Comparison of ENCODE assay signal across 15 mouse cellular contexts in genomic region chr5:53848294-53848942, GRCm38 (mm10). TPM values are rescaled to one million over a fixed set of nuclear protein-coding genes. Genes with fewer than 3 reads are reported as not detected.
DNase-seq lines count a peak whose midpoint lies in the region; ATAC-seq lines count a peak whose summit lies in the region.
"Had no signal": no experiment of that assay in that cellular context is flagged by ENCODE, and none has a peak within 500 bp of the region (broad histone marks: within the 10 kb centered on the region; RNA-seq: fewer than 3 reads in every experiment).

No protein-coding gene starts in this region.

- no peak overlapping the region for H3K4me3 ChIP-seq in forebrain, embryonic 12.5 days (replicated peaks)
- H3K4me3 ChIP-seq in forebrain, embryonic 10.5 days: no peak overlapping the region
- H3K4me3 ChIP-seq: embryonic facial prominence, embryonic 13.5 days; heart, embryonic 13.5 days; liver, embryonic 13.5 days had no signal

- peak; percentile 75 for ATAC-seq in forebrain, embryonic 12.5 days (ENCODE audit: low FRiP score)
- peak; percentile 58 to 59; a peak in 3 of 4 replicates for ATAC-seq in hematopoietic stem cell, adult 5-6 weeks (replicated peaks in 1 of 2; ENCODE audit: insufficient read depth in 1 of 2, low FRiP score in 2 of 2, low TSS enrichment in 1 of 2, low read depth in 1 of 2, poor library complexity in 2 of 2, severe bottlenecking in 2 of 2)

- WGBS in forebrain, embryonic 12.5 days: 65% methylated on average over 2 of the region's 2 CpGs
- 78% methylated on average over 2 of the region's 2 CpGs for WGBS in forebrain, embryonic 10.5 days

- no peaks in the 10 kb centered on the region for H3K9me3 ChIP-seq in forebrain, embryonic 12.5 days
- no peaks in the 10 kb centered on the region for H3K9me3 ChIP-seq in forebrain, embryonic 10.5 days
- H3K9me3 ChIP-seq: embryonic facial prominence, embryonic 13.5 days; heart, embryonic 13.5 days; liver, embryonic 13.5 days had no signal

- peaks cover 5% of the 10 kb centered on the region; the same call in 1 of the 2 replicates for H3K4me1 ChIP-seq in forebrain, embryonic 12.5 days
- H3K4me1 ChIP-seq in forebrain, embryonic 10.5 days: no peaks in the 10 kb centered on the region
- H3K4me1 ChIP-seq: embryonic facial prominence, embryonic 13.5 days; liver, embryonic 13.5 days had no signal

- no peak for DNase-seq in forebrain, embryonic 10.5 days (ENCODE audit: extremely low spot score, low spot score)
- peak; percentile 35 for DNase-seq in thymus, postnatal 0 days (ENCODE audit: low spot score)
- DNase-seq in thymus, adult 18-20 months: no peak
- peak; percentile 13 for DNase-seq in retina, adult 2 months (ENCODE audit: low read depth, low spot score)
- DNase-seq in testis, postnatal 10 days (ENCODE audit: low spot score): no peak
- no peak for DNase-seq in kidney, postnatal 4 days
- DNase-seq: cerebellum, postnatal 10 days; gastrocnemius, postnatal 36 days; kidney, adult 8-10 months; liver, embryonic 13.5 days; lung, postnatal 36 days had no signal

- no peaks in the 10 kb centered on the region for H3K27me3 ChIP-seq in forebrain, embryonic 12.5 days
- H3K27me3 ChIP-seq in forebrain, embryonic 10.5 days (ENCODE audit: poor library complexity, severe bottlenecking): no peaks in the 10 kb centered on the region
- H3K27me3 ChIP-seq: embryonic facial prominence, embryonic 13.5 days; heart, embryonic 13.5 days; liver, embryonic 13.5 days had no signal

- no peak overlapping the region for H3K4me2 ChIP-seq in forebrain, embryonic 12.5 days
- H3K4me2 ChIP-seq: embryonic facial prominence, embryonic 13.5 days; heart, embryonic 13.5 days; liver, embryonic 13.5 days had no signal

- H3K27ac ChIP-seq in forebrain, embryonic 12.5 days: peak overlapping the region; percentile 63
- no peak overlapping the region for H3K27ac ChIP-seq in forebrain, embryonic 10.5 days
- H3K27ac ChIP-seq: embryonic facial prominence, embryonic 13.5 days; heart, embryonic 13.5 days; liver, embryonic 13.5 days had no signal

- peaks cover 14% of the 10 kb centered on the region for H3K36me3 ChIP-seq in forebrain, embryonic 12.5 days (replicated peaks)
- H3K36me3 ChIP-seq in forebrain, embryonic 10.5 days (replicated peaks): peaks cover 20% of the 10 kb centered on the region
- H3K36me3 ChIP-seq: liver, embryonic 13.5 days had no signal

- H3K9ac ChIP-seq in forebrain, embryonic 12.5 days: no peak overlapping the region
- H3K9ac ChIP-seq: embryonic facial prominence, embryonic 13.5 days; heart, embryonic 13.5 days; liver, embryonic 13.5 days had no signal

RNA-seq across cellular contexts. Expression of gene Tbc1d19, which starts 39.0 kb away (rescaled TPM):
- 65.9 and 66.0 TPM in 2 replicates for polyA plus RNA-seq in forebrain, embryonic 12.5 days (2016; fragmentation: Nextera tagmentation; extraction: Ambion mirVana)
- polyA plus RNA-seq in forebrain, embryonic 10.5 days (2016; fragmentation: Nextera tagmentation; extraction: Ambion mirVana): 50.7 and 53.9 TPM in 2 replicates
- 14.1 and 15.8 TPM in 2 replicates for polyA plus RNA-seq in thymus, postnatal 0 days (2015; fragmentation: Nextera tagmentation; extraction: Ambion mirVana)
- total RNA-seq in hematopoietic stem cell, adult 5-6 weeks (2017): 16.3 and 42.4 TPM in 2 replicates

Comparison
In these comparisons a context has a peak if more than half of its experiments do, and no peak if none do; other contexts are left out.
1. DNase-seq: peak in thymus, postnatal 0 days (single experiment) and retina, adult 2 months (single experiment); none in forebrain, embryonic 10.5 days (single experiment), thymus, adult 18-20 months (0 of 2), testis, postnatal 10 days (single experiment) and kidney, postnatal 4 days (0 of 2).